Mouse (Mus musculus): ENCODE measurements around the gene Trhr2.

GRCm38 (mm10) chr8:122376365-122377231 lies 16.1 kb upstream of the Trhr2 start, which contains the start of gene Zc3h18:
- TF ChIP-seq CTCF (IDR thresholded peaks at IDR 0.05) = peak; percentile 63
- peak; percentile 88 for TF ChIP-seq POLR2A (IDR thresholded peaks at IDR 0.05; ENCODE audit: insufficient read depth, low read depth, low read length)
